26 mouse cellular contexts compared by ENCODE assay signal in the genomic region with DNA sequence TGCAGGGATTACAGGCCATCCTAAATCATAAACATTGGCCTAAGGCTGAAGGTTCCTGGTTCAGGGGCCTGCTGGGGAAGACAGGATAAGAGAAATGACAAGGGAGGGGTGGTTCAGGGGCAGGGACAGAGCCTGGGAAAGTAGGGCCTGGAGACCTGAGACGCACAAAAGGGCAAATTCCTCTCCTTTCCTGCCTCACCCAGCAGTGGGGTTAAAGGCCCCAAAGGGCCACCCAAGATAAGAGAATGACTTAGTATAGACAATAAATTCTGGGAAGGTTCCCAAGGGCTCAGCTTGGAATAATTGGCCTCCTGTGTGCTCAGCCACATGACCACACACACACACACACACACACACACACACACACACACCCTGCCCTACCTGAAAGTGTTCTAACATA. TPM values are rescaled to one million over a fixed set of nuclear protein-coding genes. Genes with fewer than 3 reads are reported as not detected.
DNase-seq lines count a peak whose midpoint lies in the region; ATAC-seq and TF ChIP-seq lines count a peak whose summit lies in the region.
"Had no signal": no experiment of that assay in that cellular context is flagged by ENCODE, and none has a peak within 500 bp of the region (broad histone marks: within the 10 kb centered on the region; RNA-seq: fewer than 3 reads in every experiment).

No protein-coding gene starts in this region.

- no peak for TF ChIP-seq CTCF in embryonic fibroblast, embryonic 13.5 days (IDR thresholded peaks at IDR 0.05; ENCODE audit: borderline replicate concordance, insufficient read depth, low read length)
- no peak for TF ChIP-seq CTCF in intestine, postnatal 0 days (IDR thresholded peaks at IDR 0.05; ENCODE audit: low read depth)

- H3K4me3 ChIP-seq in heart, embryonic 16.5 days (ENCODE audit: low read length), result no peak overlapping the region
- H3K4me3 ChIP-seq in heart, embryonic 11.5 days (ENCODE audit: low read depth, low read length), result no peak overlapping the region
- no peak overlapping the region for H3K4me3 ChIP-seq in embryonic fibroblast, embryonic 13.5 days (ENCODE audit: insufficient read depth, low read length)
- H3K4me3 ChIP-seq in intestine, postnatal 0 days (ENCODE audit: low read depth, low read length), result no peak overlapping the region
- no peak overlapping the region for H3K4me3 ChIP-seq in stomach, embryonic 15.5 days (replicated peaks)
- H3K4me3 ChIP-seq: forebrain, embryonic 12.5 days; heart, embryonic 15.5 days; hindbrain, embryonic 12.5 days; liver, embryonic 15.5 days; megakaryocyte, embryonic 14.5 days; midbrain, embryonic 12.5 days had no signal

- no peaks in the 10 kb centered on the region for H3K9me3 ChIP-seq in heart, embryonic 16.5 days (replicated peaks; ENCODE audit: control insufficient read depth, low read length)
- H3K9me3 ChIP-seq in heart, embryonic 11.5 days (replicated peaks; ENCODE audit: control insufficient read depth, low read length), result no peaks in the 10 kb centered on the region
- H3K9me3 ChIP-seq in intestine, postnatal 0 days (ENCODE audit: control insufficient read depth), result no peaks in the 10 kb centered on the region
- H3K9me3 ChIP-seq in stomach, embryonic 15.5 days, result no peaks in the 10 kb centered on the region
- H3K9me3 ChIP-seq: forebrain, embryonic 12.5 days; heart, embryonic 15.5 days; hindbrain, embryonic 12.5 days; liver, embryonic 15.5 days; megakaryocyte, embryonic 14.5 days; midbrain, embryonic 12.5 days had no signal

- 0 out of 2 replicates have a peak, but pooled peaks have one; percentile 12 for ATAC-seq in heart, embryonic 16.5 days (replicated peaks; ENCODE audit: extremely low read depth, insufficient read depth, low FRiP score)
- ATAC-seq in heart, embryonic 11.5 days (replicated peaks; ENCODE audit: insufficient number of reproducible peaks, low FRiP score, low TSS enrichment), result no peak
- ATAC-seq in intestine, postnatal 0 days, result peak; percentile 96
- ATAC-seq in stomach, embryonic 15.5 days (ENCODE audit: insufficient read depth, low FRiP score, low read depth), result peak; percentile 67; the same call in 1 of the 2 replicates
- ATAC-seq: hindbrain, postnatal 0 days had no signal

- no peaks in the 10 kb centered on the region for H3K36me3 ChIP-seq in heart, embryonic 16.5 days (ENCODE audit: control insufficient read depth, insufficient read depth)
- no peaks in the 10 kb centered on the region for H3K36me3 ChIP-seq in heart, embryonic 11.5 days (ENCODE audit: control insufficient read depth, insufficient read depth, low read length)
- no peaks in the 10 kb centered on the region; the same call in 1 of the 2 replicates for H3K36me3 ChIP-seq in intestine, postnatal 0 days (ENCODE audit: control insufficient read depth, insufficient read depth)
- no peaks in the 10 kb centered on the region for H3K36me3 ChIP-seq in stomach, embryonic 15.5 days
- H3K36me3 ChIP-seq: forebrain, embryonic 12.5 days; heart, embryonic 15.5 days; hindbrain, embryonic 12.5 days; liver, embryonic 15.5 days; midbrain, embryonic 12.5 days had no signal

- no peak overlapping the region for H3K27ac ChIP-seq in heart, embryonic 16.5 days (ENCODE audit: low read length)
- no peak overlapping the region for H3K27ac ChIP-seq in heart, embryonic 11.5 days (ENCODE audit: low read depth, low read length)
- H3K27ac ChIP-seq in embryonic fibroblast, embryonic 13.5 days (ENCODE audit: insufficient read depth, low read length), result peak overlapping the region; percentile 12; the same call in 1 of the 2 replicates
- peak overlapping the region; percentile 60; the same call in 1 of the 2 replicates for H3K27ac ChIP-seq in intestine, postnatal 0 days (ENCODE audit: low read depth, low read length)
- H3K27ac ChIP-seq in stomach, embryonic 15.5 days, result no peak overlapping the region
- H3K27ac ChIP-seq: forebrain, embryonic 12.5 days; heart, embryonic 15.5 days; hindbrain, embryonic 12.5 days; hindbrain, postnatal 0 days; liver, embryonic 15.5 days; midbrain, embryonic 12.5 days had no signal

- no peak for TF ChIP-seq POLR2A in embryonic fibroblast, embryonic 13.5 days (IDR thresholded peaks at IDR 0.05; ENCODE audit: low read depth, low read length)

- H3K4me2 ChIP-seq in heart, embryonic 16.5 days (ENCODE audit: low read depth, low read length), result no peak overlapping the region
- no peak overlapping the region for H3K4me2 ChIP-seq in heart, embryonic 11.5 days
- H3K4me2 ChIP-seq in intestine, postnatal 0 days (replicated peaks; ENCODE audit: low read depth), result no peak overlapping the region
- no peak overlapping the region for H3K4me2 ChIP-seq in stomach, embryonic 15.5 days
- H3K4me2 ChIP-seq: forebrain, embryonic 12.5 days; heart, embryonic 15.5 days; hindbrain, embryonic 12.5 days; liver, embryonic 15.5 days; lung, embryonic 14.5 days; midbrain, embryonic 12.5 days had no signal

- H3K9ac ChIP-seq in heart, embryonic 16.5 days (ENCODE audit: low read length), result no peak overlapping the region
- H3K9ac ChIP-seq in heart, embryonic 11.5 days (ENCODE audit: low read depth, low read length), result no peak overlapping the region
- no peak overlapping the region for H3K9ac ChIP-seq in intestine, postnatal 0 days (ENCODE audit: low read depth, low read length)
- H3K9ac ChIP-seq in stomach, embryonic 15.5 days, result no peak overlapping the region
- H3K9ac ChIP-seq: forebrain, embryonic 12.5 days; heart, embryonic 15.5 days; hindbrain, embryonic 12.5 days; liver, embryonic 15.5 days; lung, embryonic 14.5 days; midbrain, embryonic 12.5 days had no signal

- 50% methylated on average over 1 of the region's 1 CpGs for WGBS in heart, embryonic 16.5 days
- 39% methylated on average over 1 of the region's 1 CpGs for WGBS in heart, embryonic 11.5 days (ENCODE audit: insufficient replicate concordance)
- 36% methylated on average over 1 of the region's 1 CpGs for WGBS in intestine, postnatal 0 days
- 53% methylated on average over 1 of the region's 1 CpGs for WGBS in stomach, embryonic 15.5 days

- no peaks in the 10 kb centered on the region for H3K27me3 ChIP-seq in heart, embryonic 16.5 days (ENCODE audit: control insufficient read depth, insufficient read depth, low read length)
- H3K27me3 ChIP-seq in heart, embryonic 11.5 days (ENCODE audit: control insufficient read depth, insufficient read depth, low read length), result no peaks in the 10 kb centered on the region
- H3K27me3 ChIP-seq in intestine, postnatal 0 days (replicated peaks; ENCODE audit: control insufficient read depth, insufficient read depth, low read length), result no peaks in the 10 kb centered on the region
- H3K27me3 ChIP-seq in stomach, embryonic 15.5 days (replicated peaks), result no peaks in the 10 kb centered on the region
- H3K27me3 ChIP-seq: forebrain, embryonic 12.5 days; hindbrain, embryonic 12.5 days; midbrain, embryonic 12.5 days had no signal

- H3K4me1 ChIP-seq in heart, embryonic 16.5 days (ENCODE audit: control insufficient read depth, insufficient read depth, low read length), result peaks cover 6% of the 10 kb centered on the region
- H3K4me1 ChIP-seq in heart, embryonic 11.5 days (ENCODE audit: control insufficient read depth, insufficient read depth, low read length), result no peaks in the 10 kb centered on the region
- peaks cover 10% of the 10 kb centered on the region; the same call in 1 of the 2 replicates for H3K4me1 ChIP-seq in embryonic fibroblast, embryonic 13.5 days (ENCODE audit: control insufficient read depth, insufficient read depth, low read length)
- peaks cover 14% of the 10 kb centered on the region; the same call in 1 of the 2 replicates for H3K4me1 ChIP-seq in intestine, postnatal 0 days (replicated peaks; ENCODE audit: control insufficient read depth, insufficient read depth, low read length)
- peaks cover 9% of the 10 kb centered on the region; the same call in 1 of the 2 replicates for H3K4me1 ChIP-seq in stomach, embryonic 15.5 days
- H3K4me1 ChIP-seq: forebrain, embryonic 12.5 days; hindbrain, embryonic 12.5 days; liver, embryonic 15.5 days; megakaryocyte, embryonic 14.5 days; midbrain, embryonic 12.5 days had no signal

- no peak for DNase-seq in lung, postnatal 14 days
- no peak for DNase-seq in frontal cortex, postnatal 10 days (ENCODE audit: low spot score in 2 of 2)
- no peak for DNase-seq in right cerebral cortex, postnatal 25 days
- DNase-seq: cerebellum, adult 11-12 months; cerebellum, adult 9-11 months; heart, postnatal 36 days; kidney, adult 18-20 months; kidney, postnatal 4 days; layer of hippocampus, postnatal 36 days; lung, embryonic 14.5 days; retina, postnatal 1 day; right cerebral cortex, postnatal 14 days; spleen, adult 18-20 months; thymus, postnatal 4 days had no signal

RNA-seq across cellular contexts. Expression of a gene that starts 56.2 kb away (rescaled TPM):
- 283 and 313 TPM in 2 replicates for polyA plus RNA-seq in heart, embryonic 16.5 days (2015; fragmentation: Nextera tagmentation; extraction: Ambion mirVana)
- polyA plus RNA-seq in heart, embryonic 11.5 days (2014; fragmentation: Nextera tagmentation; extraction: Ambion mirVana), result 125 and 268 TPM in 2 replicates
- 780 and 861 TPM in 2 replicates for polyA plus RNA-seq in embryonic fibroblast, embryonic 13.5 days (2011; ENCODE audit: insufficient read length, low read depth, missing spikeins)
- polyA plus RNA-seq in intestine, postnatal 0 days (2015; fragmentation: Nextera tagmentation; extraction: Ambion mirVana), result 241 and 242 TPM in 2 replicates
- 346 and 353 TPM in 2 replicates for polyA plus RNA-seq in stomach, embryonic 15.5 days (2015; fragmentation: Nextera tagmentation; extraction: Ambion mirVana)

Comparison
In these comparisons a context has a peak if more than half of its experiments do, and no peak if none do; other contexts are left out.
1. H3K27ac ChIP-seq: peak in embryonic fibroblast, embryonic 13.5 days (single experiment) and intestine, postnatal 0 days (single experiment); none in heart, embryonic 16.5 days (single experiment), heart, embryonic 11.5 days (single experiment) and stomach, embryonic 15.5 days (single experiment).